Mouse (Mus musculus): ENCODE measurements around the gene Psme3.
A peak's percentile ranks its signal among the peaks of the same experiment; 100 is the strongest.

The Psme3 gene

GRCm38 (mm10) chr11:101315665-101316500, at the start of gene Psme3:
Gene Psme3, plus strand, starts transcription at chr11:101316213.
- peak; percentile 89 for DNase-seq (ENCODE audit: low spot score)

- no peak for DNase-seq (ENCODE audit: low spot score)
Observed at GRCm38 (mm10) chr11:101269577-101270116, 46.4 kb upstream of the Psme3 start.

- no peak for DNase-seq (ENCODE audit: low spot score)
Observed at GRCm38 (mm10) chr11:101272446-101272845, 43.6 kb upstream of the Psme3 start.

GRCm38 (mm10) chr11:101275309-101275708, 40.7 kb upstream of the Psme3 start:
- no peak for DNase-seq (ENCODE audit: low spot score)

- DNase-seq (ENCODE audit: low spot score), result no peak
Observed at GRCm38 (mm10) chr11:101276319-101277070, 39.5 kb upstream of the Psme3 start.

GRCm38 (mm10) chr11:101277381-101278222, 38.4 kb upstream of the Psme3 start:
- no peak for DNase-seq (ENCODE audit: low spot score)

GRCm38 (mm10) chr11:101278223-101279192, 37.5 kb upstream of the Psme3 start, which contains the start of the genes Cntd1 and Coa3:
Gene Cntd1, plus strand, starts transcription at chr11:101279012.
Gene Coa3, minus strand, starts transcription at chr11:101279114.
- DNase-seq (ENCODE audit: low spot score), result peak; percentile 78

GRCm38 (mm10) chr11:101279193-101279569, 36.8 kb upstream of the Psme3 start:
- no peak for DNase-seq (ENCODE audit: low spot score)

GRCm38 (mm10) chr11:101280837-101281236, 35.2 kb upstream of the Psme3 start:
- no peak for DNase-seq (ENCODE audit: low spot score)

- no peak for DNase-seq (ENCODE audit: low spot score)
Observed at GRCm38 (mm10) chr11:101282896-101283295, 33.1 kb upstream of the Psme3 start.

- DNase-seq (ENCODE audit: low spot score), result no peak
Observed at GRCm38 (mm10) chr11:101283805-101284204, 32.2 kb upstream of the Psme3 start.

GRCm38 (mm10) chr11:101287306-101287705, 28.7 kb upstream of the Psme3 start:
- no peak for DNase-seq (ENCODE audit: low spot score)

GRCm38 (mm10) chr11:101291231-101291630, 24.8 kb upstream of the Psme3 start:
- DNase-seq (ENCODE audit: low spot score), result no peak

GRCm38 (mm10) chr11:101295191-101295590, 20.8 kb upstream of the Psme3 start:
- DNase-seq (ENCODE audit: low spot score), result no peak

GRCm38 (mm10) chr11:101300881-101301280, 15.1 kb upstream of the Psme3 start:
- DNase-seq (ENCODE audit: low spot score), result no peak

- no peak for DNase-seq (ENCODE audit: low spot score)
Observed at GRCm38 (mm10) chr11:101301299-101302003, 14.6 kb upstream of the Psme3 start.

GRCm38 (mm10) chr11:101302004-101302798, 13.8 kb upstream of the Psme3 start, which contains the start of gene Becn1:
Gene Becn1, minus strand, starts transcription at chr11:101302286.
- DNase-seq (ENCODE audit: low spot score), result peak; percentile 92

- no peak for DNase-seq (ENCODE audit: low spot score)
Observed at GRCm38 (mm10) chr11:101307744-101308143, 8.3 kb upstream of the Psme3 start.

- DNase-seq (ENCODE audit: low spot score), result no peak
Observed at GRCm38 (mm10) chr11:101311083-101311482, 4.9 kb upstream of the Psme3 start.
